Mouse (Mus musculus) CH12.LX (cell line): ENCODE data around the gene Extl1. TPM values are rescaled to one million over a fixed set of nuclear protein-coding genes. Genes with fewer than 3 reads are reported as not detected.

Experiments
- DNase-seq: peaks from one replicate; pipeline ENCODE4 v3.0.0-alpha.2; 2013; ENCODE audit errors: extremely low read depth
- H3K27ac ChIP-seq: 2 replicates; pipeline ENCODE4 v1.5.1; 2012; ENCODE audit warnings: low read depth, mild to moderate bottlenecking, control low read depth, moderate library complexity; ENCODE audit not compliant: insufficient read depth
- H3K27me3 ChIP-seq: replicated peaks from 2 replicates; pipeline ENCODE3; 2012; ENCODE audit warnings: inconsistent platforms
- H3K36me3 ChIP-seq, 2 experiments: replicated peaks in 1 of 2; 2 replicates each; pipeline versions ENCODE3 to v1.6.1; 2012; ENCODE audit warnings: inconsistent platforms in 1 of 2, low read length in 1 of 2, mild to moderate bottlenecking in 1 of 2, mixed read lengths in 1 of 2, moderate library complexity in 1 of 2; ENCODE audit not compliant: control insufficient read depth in 1 of 2, insufficient read depth in 1 of 2
- H3K4me1 ChIP-seq, 2 experiments: 2 replicates each; pipeline ENCODE4 v1.6.1; 2012; ENCODE audit warnings: inconsistent platforms in 1 of 2, moderate library complexity in 1 of 2; ENCODE audit not compliant: insufficient read depth in 2 of 2, control insufficient read depth in 1 of 2
- H3K4me2 ChIP-seq: 2 replicates; pipeline ENCODE4 v1.6.1; 2012; ENCODE audit warnings: low read depth, mild to moderate bottlenecking, control low read depth; ENCODE audit not compliant: poor library complexity, insufficient read depth, severe bottlenecking
- H3K4me3 ChIP-seq, 3 experiments: fragments of 150-350 bp in 1 of 3; sonication (generic) in 1 of 3; replicated peaks in 1 of 3; 2 replicates each; pipeline versions ENCODE3 to v1.5.1; 2011 to 2012; ENCODE audit warnings: low read depth in 2 of 3, low read length in 2 of 3, mild to moderate bottlenecking in 2 of 3, moderate library complexity in 2 of 3, control low read depth in 1 of 3, improper control_type of control experiment in 1 of 3, inconsistent platforms in 1 of 3, mixed read lengths in 1 of 3; ENCODE audit not compliant: poor library complexity in 1 of 3
- H3K79me2 ChIP-seq: replicated peaks from 2 replicates; pipeline ENCODE4 v1.6.1; 2012; ENCODE audit warnings: mild to moderate bottlenecking, moderate library complexity; ENCODE audit not compliant: control insufficient read depth, poor library complexity, insufficient read depth, severe bottlenecking; ENCODE audit errors: extremely low read depth
- H3K9ac ChIP-seq: 2 replicates; pipeline ENCODE4 v1.6.1; 2012; ENCODE audit warnings: low read depth, mild to moderate bottlenecking, control low read depth, moderate library complexity; ENCODE audit not compliant: insufficient read depth
- H3K9me3 ChIP-seq: replicated peaks from 2 replicates; pipeline ENCODE3; 2012; ENCODE audit warnings: low read length, inconsistent platforms, mixed read lengths
- E2F4 ChIP-seq: IDR thresholded peaks from 2 replicates; pipeline ENCODE4 v1.6.1; 2011; ENCODE audit warnings: low read depth, low read length, improper control_type of control experiment; ENCODE audit not compliant: insufficient replicate concordance
- PAX5 ChIP-seq: IDR thresholded peaks from 2 replicates; pipeline ENCODE4 v1.6.1; 2012; ENCODE audit warnings: low read length, inconsistent platforms, mixed read lengths
- SMC3 ChIP-seq: IDR thresholded peaks from 2 replicates; pipeline ENCODE4 v1.6.1; 2011; ENCODE audit warnings: low read depth, low read length, improper control_type of control experiment
- dilution Hi-C: fragments of 300-500 bp; cut with MboI; formaldehyde crosslinking; loops from 2 replicates; pipeline ENCODE4 v1.14.3; 2020; ENCODE audit warnings: low sequenced_read_pairs; ENCODE audit not compliant: extremely low pct_unique_long_range_greater_than_20kb, extremely low pct_ligation_motif_present
- in situ Hi-C: fragments of 300-500 bp; cut with MboI; formaldehyde crosslinking; loops from 3 replicates; pipeline ENCODE4 v1.14.3; 2019; ENCODE audit warnings: low sequenced_read_pairs, low pct_ligation_motif_present, low pct_unique_long_range_greater_than_20kb, mixed read lengths
- polyA plus RNA-seq: library from polyadenylated mRNA; unstranded; fragments of >175 nt; gene quantifications from 2 replicates; pipeline ENCODE4 v1.2.1, GENCODE M21; 2012; ENCODE audit warnings: low read depth; ENCODE audit not compliant: insufficient read length
- total RNA-seq, 2 experiments: library from RNA; depleted of rRNA; stranded (reverse); fragments of 300-350 nt in 1 of 2; fragments of >200 nt in 1 of 2; gene quantifications; 2 replicates each; pipeline ENCODE4 v1.2.3; 2012 to 2014

Extl1 gene
- total and polyA plus RNA-seq, 3 experiments = 0.54 to 4.5 (median 1.6) TPM

DNA sequence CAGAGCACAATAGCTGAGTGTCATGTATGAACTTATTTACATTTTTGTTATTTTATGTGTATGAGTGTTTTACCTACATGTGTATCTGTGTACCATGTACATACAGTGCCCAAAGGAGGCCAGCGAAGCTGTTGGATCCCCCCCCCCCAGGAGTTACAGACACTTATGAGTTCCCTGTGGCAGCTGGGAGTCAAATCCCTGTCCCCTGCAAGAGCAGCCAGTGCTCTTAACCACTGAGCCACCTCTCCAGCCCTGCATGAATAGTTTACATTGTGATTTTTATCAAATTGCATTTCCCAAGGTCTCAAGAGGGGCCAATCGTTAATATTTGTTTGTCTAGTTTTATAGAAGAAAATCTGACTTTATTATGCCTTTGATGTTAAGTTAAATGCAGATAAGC, 76.7 kb downstream of the Extl1 start:
- Histone ChIP-seq H3K4me3 (no peak overlapping the region), H3K4me1 (peaks cover 4 to 21% of the 10 kb centered on the region in 2 experiments), H3K9me3 (no peaks in the 10 kb centered on the region), H3K27ac (no peak overlapping the region), H3K27me3 (no peaks in the 10 kb centered on the region), H3K4me2 (no peak overlapping the region), H3K9ac (no peak overlapping the region), H3K36me3 (no peaks in the 10 kb centered on the region), H3K79me2 (no peaks in the 10 kb centered on the region)
- dilution Hi-C loops = no loop called here
- TF ChIP-seq E2F4 (no peak), PAX5 (no peak), SMC3 (no peak)
- no peak for DNase-seq
- in situ Hi-C loops = loop anchor here (5.0 kb wide), 1 partner anchor 45 kb away; no protein-coding TSS in a partner anchor

Other genes starting within 250 kb of the Extl1 start
- 24.4 and 24.9 TPM in 2 replicates for gene Cep85, start 196.7 kb downstream of the Extl1 start, total RNA-seq (2012; rRNA removed)
- 29.4 and 32.8 TPM in 2 replicates for gene Cep85, start 196.7 kb downstream of the Extl1 start, total RNA-seq (2014; rRNA removed)
- 28.3 and 32.8 TPM in 2 replicates for gene Cep85, start 196.7 kb downstream of the Extl1 start, polyA plus RNA-seq
- gene Gm7534, start 180.8 kb downstream of the Extl1 start, total RNA-seq (2012; rRNA removed) = not detected in 2 replicates
- not detected in 2 replicates for gene Gm7534, start 180.8 kb downstream of the Extl1 start, total RNA-seq (2014; rRNA removed)
- gene Gm7534, start 180.8 kb downstream of the Extl1 start, polyA plus RNA-seq = not detected in 2 replicates
- not detected in 2 replicates for gene Catsper4, start 156.5 kb downstream of the Extl1 start, total RNA-seq (2012; rRNA removed)
- not detected in 2 replicates for gene Catsper4, start 156.5 kb downstream of the Extl1 start, total RNA-seq (2014; rRNA removed)
- not detected in 2 replicates for gene Catsper4, start 156.5 kb downstream of the Extl1 start, polyA plus RNA-seq
- 0.08 and 0.13 TPM in 2 replicates for gene Cnksr1, start 145.5 kb downstream of the Extl1 start, total RNA-seq (2012; rRNA removed)
- not detected in 2 replicates for gene Cnksr1, start 145.5 kb downstream of the Extl1 start, total RNA-seq (2014; rRNA removed)
- gene Cnksr1, start 145.5 kb downstream of the Extl1 start, polyA plus RNA-seq = 0.16 TPM in 1 of 2 replicates, not detected in the other
- 2.9 TPM in 2 replicates for gene E130218I03Rik, start 140.2 kb downstream of the Extl1 start, total RNA-seq (2012; rRNA removed)
- 0.43 TPM in 1 of 2 replicates, not detected in the other for gene E130218I03Rik, start 140.2 kb downstream of the Extl1 start, total RNA-seq (2014; rRNA removed)
- gene E130218I03Rik, start 140.2 kb downstream of the Extl1 start, polyA plus RNA-seq = 1.6 and 2.5 TPM in 2 replicates
- gene Zfp593, start 138.3 kb downstream of the Extl1 start, total RNA-seq (2012; rRNA removed) = 29.1 and 32.3 TPM in 2 replicates
- gene Zfp593, start 138.3 kb downstream of the Extl1 start, total RNA-seq (2014; rRNA removed) = 31.2 and 34.7 TPM in 2 replicates
- 27.9 and 28.9 TPM in 2 replicates for gene Zfp593, start 138.3 kb downstream of the Extl1 start, polyA plus RNA-seq
- not detected in 2 replicates for gene Gm30191, start 136.9 kb downstream of the Extl1 start, total RNA-seq (2012; rRNA removed)
- gene Gm30191, start 136.9 kb downstream of the Extl1 start, total RNA-seq (2014; rRNA removed) = not detected in 2 replicates
- gene Gm30191, start 136.9 kb downstream of the Extl1 start, polyA plus RNA-seq = not detected in 2 replicates
- gene Grrp1, start 129.7 kb downstream of the Extl1 start, total RNA-seq (2012; rRNA removed) = not detected in 2 replicates
- gene Grrp1, start 129.7 kb downstream of the Extl1 start, total RNA-seq (2014; rRNA removed) = not detected in 2 replicates
- not detected in 2 replicates for gene Grrp1, start 129.7 kb downstream of the Extl1 start, polyA plus RNA-seq
- gene Pdik1l, start 96.0 kb downstream of the Extl1 start, total RNA-seq (2012; rRNA removed) = 14.6 and 16.1 TPM in 2 replicates
- 13.7 and 14.8 TPM in 2 replicates for gene Pdik1l, start 96.0 kb downstream of the Extl1 start, total RNA-seq (2014; rRNA removed)
- 12.1 and 15.6 TPM in 2 replicates for gene Pdik1l, start 96.0 kb downstream of the Extl1 start, polyA plus RNA-seq
- 0.25 TPM in 1 of 2 replicates, not detected in the other for gene Trim63, start 68.7 kb downstream of the Extl1 start, total RNA-seq (2012; rRNA removed)
- gene Trim63, start 68.7 kb downstream of the Extl1 start, total RNA-seq (2014; rRNA removed) = 0.16 TPM in 1 of 2 replicates, not detected in the other
- gene Trim63, start 68.7 kb downstream of the Extl1 start, polyA plus RNA-seq = 0.38 and 0.49 TPM in 2 replicates
- gene Slc30a2, start 40.7 kb downstream of the Extl1 start, total RNA-seq (2012; rRNA removed) = 8.9 and 9.7 TPM in 2 replicates
- 4.5 and 5.1 TPM in 2 replicates for gene Slc30a2, start 40.7 kb downstream of the Extl1 start, total RNA-seq (2014; rRNA removed)
- gene Slc30a2, start 40.7 kb downstream of the Extl1 start, polyA plus RNA-seq = 22.4 and 23.6 TPM in 2 replicates
- 10.5 and 10.7 TPM in 2 replicates for gene Pafah2, start 12.5 kb upstream of the Extl1 start, total RNA-seq (2012; rRNA removed)
- gene Pafah2, start 12.5 kb upstream of the Extl1 start, total RNA-seq (2014; rRNA removed) = 8.9 and 10.6 TPM in 2 replicates
- gene Pafah2, start 12.5 kb upstream of the Extl1 start, polyA plus RNA-seq = 9.1 and 10.4 TPM in 2 replicates
- gene Stmn1, start 84.5 kb upstream of the Extl1 start, total RNA-seq (2012; rRNA removed) = 39.4 and 48.0 TPM in 2 replicates
- gene Stmn1, start 84.5 kb upstream of the Extl1 start, total RNA-seq (2014; rRNA removed) = 31.2 and 33.6 TPM in 2 replicates
- gene Stmn1, start 84.5 kb upstream of the Extl1 start, polyA plus RNA-seq = 34.7 and 38.3 TPM in 2 replicates
- gene Paqr7, start 112.8 kb upstream of the Extl1 start, total RNA-seq (2012; rRNA removed) = 1.3 and 2.7 TPM in 2 replicates
- 0.43 and 0.55 TPM in 2 replicates for gene Paqr7, start 112.8 kb upstream of the Extl1 start, total RNA-seq (2014; rRNA removed)
- 0.74 and 0.89 TPM in 2 replicates for gene Paqr7, start 112.8 kb upstream of the Extl1 start, polyA plus RNA-seq
- gene Aunip, start 127.1 kb upstream of the Extl1 start, total RNA-seq (2012; rRNA removed) = 11.7 and 14.1 TPM in 2 replicates
- 11.5 and 14.4 TPM in 2 replicates for gene Aunip, start 127.1 kb upstream of the Extl1 start, total RNA-seq (2014; rRNA removed)
- 14.9 and 17.0 TPM in 2 replicates for gene Aunip, start 127.1 kb upstream of the Extl1 start, polyA plus RNA-seq
- gene Mtfr1l, start 151.5 kb upstream of the Extl1 start, total RNA-seq (2012; rRNA removed) = 16.2 and 19.5 TPM in 2 replicates
- 27.8 and 34.0 TPM in 2 replicates for gene Mtfr1l, start 151.5 kb upstream of the Extl1 start, total RNA-seq (2014; rRNA removed)
- gene Mtfr1l, start 151.5 kb upstream of the Extl1 start, polyA plus RNA-seq = 33.2 and 36.5 TPM in 2 replicates
- 0.38 and 0.64 TPM in 2 replicates for gene Selenon, start 168.3 kb upstream of the Extl1 start, total RNA-seq (2012; rRNA removed)
- gene Selenon, start 168.3 kb upstream of the Extl1 start, total RNA-seq (2014; rRNA removed) = 0.24 and 0.27 TPM in 2 replicates
- gene Selenon, start 168.3 kb upstream of the Extl1 start, polyA plus RNA-seq = 0.65 and 1.0 TPM in 2 replicates